Mouse (Mus musculus) forebrain, postnatal 0 days (tissue): ENCODE results near the gene Rgs3. TPM values are rescaled to one million over a fixed set of nuclear protein-coding genes. Genes with fewer than 3 reads are reported as not detected.

Experiments
- ATAC-seq: fragments of 200-750 bp; cut with Nextera tagmentation; 2 replicates; pipeline ENCODE4 v1.8.0; 2017; ENCODE audit warnings: mild to moderate bottlenecking, moderate library complexity
- DNase-seq: peaks from one replicate; pipeline ENCODE4 v3.0.0-alpha.2; 2015
- H3K27ac ChIP-seq: fragments of 300-500 bp; sonication (generic); 2 replicates; pipeline ENCODE4 v1.5.1; 2014; ENCODE audit warnings: low read depth, mild to moderate bottlenecking, antibody characterized with exemption, low read length, moderate library complexity, mixed read lengths
- H3K27me3 ChIP-seq: fragments of 300-500 bp; sonication (generic); 2 replicates; pipeline ENCODE4 v1.6.1; 2014; ENCODE audit warnings: mild to moderate bottlenecking, low read length, mixed read lengths; ENCODE audit not compliant: insufficient read depth
- H3K36me3 ChIP-seq: fragments of 300-500 bp; sonication (generic); 2 replicates; pipeline ENCODE4 v1.6.1; 2014; ENCODE audit warnings: mild to moderate bottlenecking, moderate library complexity; ENCODE audit not compliant: insufficient read depth
- H3K4me1 ChIP-seq: fragments of 300-500 bp; sonication (generic); 2 replicates; pipeline ENCODE4 v1.6.1; 2014; ENCODE audit warnings: antibody characterized with exemption; ENCODE audit not compliant: insufficient read depth
- H3K4me2 ChIP-seq: fragments of 300-500 bp; sonication (generic); 2 replicates; pipeline ENCODE4 v1.6.1; 2014; ENCODE audit warnings: low read depth, mild to moderate bottlenecking, moderate library complexity
- H3K4me3 ChIP-seq: fragments of 300-500 bp; sonication (generic); 2 replicates; pipeline ENCODE4 v1.5.1; 2014; ENCODE audit warnings: low read depth, low read length, mixed read lengths
- H3K9ac ChIP-seq: fragments of 300-500 bp; sonication (generic); 2 replicates; pipeline ENCODE4 v1.6.1; 2014; ENCODE audit warnings: mild to moderate bottlenecking
- H3K9me3 ChIP-seq: fragments of 300-500 bp; sonication (generic); 2 replicates; pipeline ENCODE4 v1.6.1; 2016; ENCODE audit warnings: low read length
- CTCF ChIP-seq: sonication (generic); IDR thresholded peaks from 2 replicates; pipeline ENCODE4 v1.5.1; 2016; ENCODE audit warnings: antibody characterized with exemption, control low read depth, low read depth
- WGBS: fragments of 180-500 bp; shearing (Covaris S2); extraction: QIAGEN DNeasy Blood & Tissue Kit; methylation state at CpG from one replicate; pipeline ENCODE4 v1.1.7; 2014; 5-methylcytosine and 5-hydroxymethylcytosine counted together
- polyA plus RNA-seq: library from polyadenylated mRNA; unstranded; fragments of >200 nt; fragmentation: Nextera tagmentation; extraction: Ambion mirVana; gene quantifications from 2 replicates; pipeline ENCODE4 v1.2.1, GENCODE M21; 2015
- total RNA-seq: library from RNA; depleted of rRNA; stranded (reverse); fragments of >200 nt; gene quantifications from 2 replicates; pipeline ENCODE4 v1.2.3, GENCODE M21; 2014; rRNA removed

Gene Rgs3
- total RNA-seq (56.1 and 63.5 TPM in 2 replicates), polyA plus RNA-seq (34.7 and 47.3 TPM in 2 replicates)

DNA sequence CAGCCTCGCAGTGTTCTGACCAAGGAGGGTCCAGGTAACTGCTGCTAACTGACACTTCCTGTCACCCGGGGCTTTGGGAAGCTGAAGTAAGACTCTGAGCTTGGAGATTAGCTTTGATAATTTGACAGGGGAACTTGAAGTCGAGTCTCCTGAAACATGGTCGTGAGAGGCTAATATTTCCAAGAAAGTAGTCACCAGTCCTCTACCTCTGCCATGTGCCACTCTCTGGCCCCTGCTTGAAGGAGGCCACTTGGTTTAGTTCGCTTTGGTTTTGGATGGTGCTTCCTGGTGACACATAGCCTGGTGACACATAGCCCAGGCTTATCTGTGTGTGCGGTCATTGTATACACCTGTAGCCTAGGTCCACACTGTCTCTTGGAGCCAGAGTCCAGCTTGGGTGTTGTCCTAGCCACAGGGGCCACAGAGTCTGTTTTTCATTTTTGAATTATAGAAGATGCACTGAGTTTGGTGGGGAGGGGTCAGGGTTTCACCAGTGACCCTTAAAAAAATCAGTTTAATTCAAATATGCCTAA is at the start of gene Rgs3:
Rgs3 (plus strand) TSS at position 51 of the 533 bp plus-strand sequence.
- WGBS = 62% methylated on average over 6 of the region's 6 CpGs
- DNase-seq (no peak), ATAC-seq (no peak)
- Histone ChIP-seq H3K27ac (no peak within 1 kb of the TSS), H3K27me3 (no peaks in the 10 kb centered on the region), H3K9ac (no peak within 1 kb of the TSS), H3K4me3 (no peak within 1 kb of the TSS), H3K4me1 (no peaks in the 10 kb centered on the region; the same call in 1 of the 2 replicates), H3K36me3 (no peaks in the 10 kb centered on the region), H3K4me2 (no peak within 1 kb of the TSS), H3K9me3 (no peaks in the 10 kb centered on the region)
- TF ChIP-seq CTCF = no peak

DNA sequence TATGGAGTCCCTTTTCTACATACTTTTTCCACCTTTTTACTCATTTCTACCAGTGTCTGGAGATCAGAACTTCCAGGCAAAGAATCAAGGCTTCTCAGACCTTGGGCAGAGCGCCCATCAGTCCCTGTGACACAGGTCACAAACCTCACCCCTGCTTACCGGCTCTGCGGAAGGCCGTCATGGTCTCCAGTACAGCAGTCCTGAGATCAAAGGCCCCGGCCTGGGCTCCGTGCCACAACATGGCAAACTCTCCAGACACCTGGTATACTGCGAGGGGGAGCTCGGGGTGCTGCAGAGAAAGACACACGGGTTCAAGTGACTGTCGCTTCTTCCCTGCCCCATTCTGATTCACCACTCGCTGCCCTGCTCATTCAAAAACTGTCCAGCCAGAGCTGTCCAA is 49.7 kb upstream of the Rgs3 start:
- no peak for DNase-seq
- WGBS = 87% methylated on average over 11 of the region's 11 CpGs
- H3K27me3 ChIP-seq = no peaks in the 10 kb centered on the region
- no peak overlapping the region for H3K9ac ChIP-seq
- H3K27ac ChIP-seq = no peak overlapping the region
- no peaks in the 10 kb centered on the region for H3K4me1 ChIP-seq
- no peak overlapping the region for H3K4me3 ChIP-seq
- ATAC-seq = no peak
- H3K4me2 ChIP-seq = no peak overlapping the region
- no peak for TF ChIP-seq CTCF
- no peaks in the 10 kb centered on the region for H3K9me3 ChIP-seq
- peaks cover 62% of the 10 kb centered on the region for H3K36me3 ChIP-seq

DNA sequence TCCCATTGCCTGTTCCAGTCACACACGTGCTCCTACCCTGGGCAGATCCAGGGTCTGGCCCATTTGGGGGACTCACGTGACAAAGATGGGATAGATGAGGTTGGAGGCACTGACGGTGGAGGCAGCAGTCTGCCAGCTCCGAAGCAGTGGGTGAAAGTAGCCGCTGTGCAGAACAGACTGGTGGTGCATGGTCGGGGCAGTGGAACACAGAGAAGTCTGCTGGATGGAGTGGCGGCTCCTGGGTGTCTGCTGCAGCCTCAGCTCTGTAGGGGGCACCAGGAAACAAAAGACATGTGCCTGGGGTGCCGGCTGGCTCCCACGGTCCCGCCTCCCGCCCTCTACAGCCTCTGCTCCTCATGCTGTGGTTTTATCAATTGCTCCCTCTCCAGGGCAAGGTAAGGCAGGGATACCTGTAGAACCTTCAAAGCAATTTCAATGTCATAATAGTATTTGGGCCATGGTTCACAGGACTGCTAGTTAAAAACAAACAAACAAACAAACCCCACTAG is 45.6 kb upstream of the Rgs3 start:
- H3K9me3 ChIP-seq = no peaks in the 10 kb centered on the region
- H3K36me3 ChIP-seq = peaks cover 44% of the 10 kb centered on the region
- WGBS = 53% methylated on average over 11 of the region's 11 CpGs
- TF ChIP-seq CTCF = no peak
- ATAC-seq (no peak), DNase-seq (no peak)
- H3K4me2 ChIP-seq = no peak overlapping the region
- no peak overlapping the region for H3K4me3 ChIP-seq
- H3K27ac ChIP-seq = no peak overlapping the region
- H3K9ac ChIP-seq = no peak overlapping the region
- no peaks in the 10 kb centered on the region for H3K27me3 ChIP-seq
- H3K4me1 ChIP-seq = peaks cover 4% of the 10 kb centered on the region; the same call in 1 of the 2 replicates

DNA sequence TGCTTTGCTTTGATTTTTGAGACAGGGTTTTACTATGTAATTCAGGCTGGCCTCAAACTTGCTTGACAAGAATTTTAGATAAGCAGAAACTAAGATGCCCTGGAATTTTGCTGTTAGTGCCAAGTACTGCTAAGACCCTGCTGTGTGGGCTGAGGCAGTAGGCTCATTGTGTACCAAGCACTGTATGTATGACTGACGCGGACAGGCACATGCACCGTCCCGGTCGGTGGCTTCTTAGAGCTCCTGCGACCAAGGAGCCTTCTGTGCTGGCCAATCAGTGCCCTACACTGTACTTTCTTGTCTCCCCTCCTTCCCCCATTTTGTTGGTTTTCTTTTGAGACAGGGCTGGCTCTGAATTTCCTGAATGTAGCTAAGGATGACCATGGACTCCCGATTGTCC is 44.7 kb upstream of the Rgs3 start:
- no peak for TF ChIP-seq CTCF
- WGBS = 82% methylated on average over 7 of the region's 7 CpGs
- no peak overlapping the region for H3K9ac ChIP-seq

GRCm38 (mm10) chr4:62515490-62515889 is 44.2 kb upstream of the Rgs3 start:
- Histone ChIP-seq H3K9ac (no peak overlapping the region), H3K36me3 (peaks cover 30% of the 10 kb centered on the region), H3K27ac (no peak overlapping the region), H3K4me2 (no peak overlapping the region), H3K4me3 (no peak overlapping the region), H3K27me3 (no peaks in the 10 kb centered on the region), H3K4me1 (peaks cover 7% of the 10 kb centered on the region; the same call in 1 of the 2 replicates), H3K9me3 (no peaks in the 10 kb centered on the region)
- TF ChIP-seq CTCF = no peak
- WGBS = 87% methylated on average over 3 of the region's 3 CpGs
- no peak for DNase-seq
- ATAC-seq = no peak

More for the DNA sequence above, 44.7 kb upstream of the Rgs3 start:
- Histone ChIP-seq H3K27me3 (no peaks in the 10 kb centered on the region), H3K36me3 (peaks cover 35% of the 10 kb centered on the region), H3K4me1 (peaks cover 7% of the 10 kb centered on the region; the same call in 1 of the 2 replicates), H3K9me3 (no peaks in the 10 kb centered on the region), H3K4me3 (no peak overlapping the region), H3K4me2 (no peak overlapping the region), H3K27ac (no peak overlapping the region)
- ATAC-seq = no peak
- DNase-seq = no peak

DNA sequence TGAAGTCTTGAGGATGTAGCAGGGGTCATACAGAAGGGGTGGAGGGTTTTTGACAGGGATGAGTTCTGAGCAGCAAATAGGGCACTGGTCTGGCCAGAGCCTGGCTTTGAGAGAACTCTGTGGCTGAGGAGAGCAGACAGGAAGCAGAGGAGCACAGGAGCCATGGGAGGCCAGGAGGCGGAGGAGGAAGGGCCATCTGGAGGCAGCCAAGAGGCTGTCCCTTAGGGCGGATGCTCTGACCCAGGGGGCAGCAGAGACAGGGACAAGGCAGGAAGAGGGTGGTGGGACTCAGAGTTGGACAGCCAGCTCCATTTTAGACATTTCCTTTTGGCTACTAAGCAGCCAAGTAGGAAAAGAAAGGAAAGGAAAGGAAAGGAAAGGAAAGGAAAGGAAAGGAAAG is 43.6 kb upstream of the Rgs3 start:
- 60% methylated on average over 2 of the region's 2 CpGs for WGBS
- no peak for TF ChIP-seq CTCF
- no peak overlapping the region for H3K4me2 ChIP-seq
- ATAC-seq = no peak
- no peaks in the 10 kb centered on the region for H3K9me3 ChIP-seq
- no peak for DNase-seq
- H3K27me3 ChIP-seq = no peaks in the 10 kb centered on the region
- no peak overlapping the region for H3K27ac ChIP-seq
- peaks cover 7% of the 10 kb centered on the region; the same call in 1 of the 2 replicates for H3K4me1 ChIP-seq
- no peak overlapping the region for H3K4me3 ChIP-seq
- no peak overlapping the region for H3K9ac ChIP-seq
- H3K36me3 ChIP-seq = peaks cover 25% of the 10 kb centered on the region

DNA sequence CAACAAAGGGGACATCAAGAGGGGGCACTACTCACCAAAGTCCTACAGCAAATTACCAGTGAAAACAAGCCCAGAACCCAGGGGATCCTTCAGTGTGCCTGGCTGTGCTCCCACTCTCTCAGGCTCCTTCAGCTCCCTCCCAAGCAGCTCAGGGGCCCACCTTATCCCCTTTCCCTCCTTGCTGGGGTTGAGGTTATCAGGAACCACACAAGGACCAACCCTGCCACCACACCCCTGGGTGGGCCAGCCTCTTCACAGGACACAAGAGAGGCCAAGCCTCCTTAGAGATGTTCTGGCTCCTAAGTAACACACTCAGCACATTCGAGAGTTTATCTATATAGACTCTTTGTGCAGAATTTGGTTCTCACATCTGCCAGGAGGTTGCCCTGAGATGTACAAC is 43.1 kb upstream of the Rgs3 start:
- whole genome bisulfite sequencing = 77% methylated on average over 1 of the region's 1 CpGs
- Histone ChIP-seq H3K4me1 (peaks cover 7% of the 10 kb centered on the region; the same call in 1 of the 2 replicates), H3K36me3 (peaks cover 20% of the 10 kb centered on the region), H3K9me3 (no peaks in the 10 kb centered on the region), H3K4me2 (no peak overlapping the region), H3K4me3 (no peak overlapping the region), H3K27ac (no peak overlapping the region), H3K27me3 (no peaks in the 10 kb centered on the region), H3K9ac (no peak overlapping the region)
- DNase-seq (no peak), ATAC-seq (no peak)
- TF ChIP-seq CTCF = no peak
